Mouse (Mus musculus): ENCODE measurements at regions not wholly inside any gene's neighbourhood (a gene's known extent, or its start where the extent isn't known, plus 50 kb on each side); places are given as distances from the start of the nearest gene placed in this dataset.

- no peak for TF ChIP-seq POLR2A (IDR thresholded peaks at IDR 0.05; ENCODE audit: borderline replicate concordance, extremely low read depth, insufficient read depth, insufficient read length, poor library complexity, severe bottlenecking)
- TF ChIP-seq CTCF (IDR thresholded peaks at IDR 0.05; ENCODE audit: borderline replicate concordance, extremely low read depth, insufficient read depth, insufficient read length), result no peak
Observed at GRCm38 (mm10) chr16:93011474-93011873, 185.5 kb upstream of the Runx1 start.

Data from brain, embryonic 14.5 days (tissue).